Mouse (Mus musculus) adrenal gland, postnatal 25 days (tissue): ENCODE measurements around the gene Smtn. TPM values are rescaled to one million over a fixed set of nuclear protein-coding genes. Genes with fewer than 3 reads are reported as not detected.

Experiments
- DNase-seq: peaks from one replicate; pipeline ENCODE4 v3.0.0; 2021; ENCODE audit warnings: mixed read lengths
- total RNA-seq: library from RNA; stranded (reverse); gene quantifications from 2 replicates; pipeline ENCODE4 v1.2.3, GENCODE M21; 2021

The Smtn gene
- total RNA-seq, 1 experiment from 2014 or later = 67.6 TPM

GRCm38 (mm10) chr11:3547047-3547446 is 6.6 kb upstream of the Smtn start:
- DNase-seq = no peak

GRCm38 (mm10) chr11:3546242-3546562 is 5.8 kb upstream of the Smtn start:
- DNase-seq = no peak

DNA sequence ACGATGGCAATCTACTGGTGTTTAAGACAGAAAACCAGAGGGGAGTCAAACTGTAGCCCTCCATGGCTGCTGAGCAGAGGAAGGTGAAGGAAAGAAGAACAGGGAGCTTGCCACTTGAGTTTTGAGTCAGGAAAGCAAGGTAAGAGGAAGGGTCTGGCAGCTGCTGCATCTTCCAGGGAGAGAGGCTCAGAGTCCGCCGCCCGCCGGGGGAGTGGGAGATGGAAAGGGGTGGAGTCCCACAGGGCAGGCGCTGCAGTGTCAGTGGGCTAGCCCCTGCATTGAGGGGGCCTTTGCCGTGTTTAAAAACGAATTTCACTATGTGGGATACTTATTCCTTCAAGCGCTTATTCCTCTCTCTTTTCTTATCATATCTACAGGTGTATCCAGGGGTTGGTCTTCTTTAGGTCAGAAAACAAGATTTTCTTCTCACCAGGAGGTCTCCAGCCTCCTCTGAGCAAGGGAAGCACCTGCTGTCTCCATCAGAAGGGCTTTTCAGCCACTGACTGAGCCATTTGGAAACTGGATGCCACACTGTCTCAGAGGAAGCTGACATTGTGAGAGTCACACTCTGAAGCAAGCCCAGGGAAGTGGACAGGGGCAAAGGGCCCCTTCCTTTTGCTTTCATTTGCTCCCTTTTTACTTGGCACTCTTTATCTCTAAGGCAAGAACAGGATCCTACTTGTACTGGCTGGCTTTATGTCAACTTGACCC is 5.3 kb upstream of the Smtn start:
- no peak for DNase-seq

GRCm38 (mm10) chr11:3544409-3544808 is 4.0 kb upstream of the Smtn start:
- DNase-seq = no peak

DNA sequence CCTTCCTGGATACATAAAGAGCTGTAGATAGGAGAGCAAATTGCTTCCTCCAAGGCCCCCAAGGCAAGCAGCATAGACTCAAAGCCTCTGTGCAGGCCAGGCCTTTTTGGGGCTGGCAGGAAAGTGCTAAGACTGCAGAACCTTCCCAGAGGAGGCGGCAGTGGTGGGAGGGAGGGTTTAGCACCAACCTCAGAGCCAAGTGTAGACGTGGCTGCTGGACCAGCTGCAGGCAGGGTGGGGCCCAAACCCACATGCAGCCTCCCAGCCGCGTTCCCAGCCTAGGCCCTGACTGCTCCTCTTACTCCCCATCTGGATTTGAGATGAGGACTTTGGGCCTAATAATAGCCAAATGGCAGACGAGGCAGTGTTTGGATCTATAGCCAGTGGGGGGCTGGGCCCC is 2.6 kb upstream of the Smtn start:
- no peak for DNase-seq

DNA sequence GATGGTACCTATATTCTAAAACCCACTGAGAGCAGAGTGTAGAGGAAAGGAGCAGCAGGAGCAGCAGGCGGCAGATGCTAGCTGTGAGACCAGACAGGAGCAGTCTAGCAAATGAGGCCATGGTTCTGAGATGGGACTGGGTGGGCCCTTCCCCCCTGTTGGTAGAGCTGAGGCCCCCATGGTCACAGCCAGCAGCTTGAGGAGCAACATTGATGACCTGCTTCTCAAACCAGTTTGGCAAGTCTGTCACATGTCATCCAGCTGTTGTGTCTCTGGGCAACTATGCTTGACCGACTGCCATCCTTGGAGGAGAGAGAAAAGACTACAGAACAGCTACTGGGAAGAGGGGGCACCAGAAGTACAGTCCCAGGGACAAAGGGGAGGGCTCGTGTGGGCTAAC is 1.5 kb upstream of the Smtn start:
- DNase-seq = no peak

DNA sequence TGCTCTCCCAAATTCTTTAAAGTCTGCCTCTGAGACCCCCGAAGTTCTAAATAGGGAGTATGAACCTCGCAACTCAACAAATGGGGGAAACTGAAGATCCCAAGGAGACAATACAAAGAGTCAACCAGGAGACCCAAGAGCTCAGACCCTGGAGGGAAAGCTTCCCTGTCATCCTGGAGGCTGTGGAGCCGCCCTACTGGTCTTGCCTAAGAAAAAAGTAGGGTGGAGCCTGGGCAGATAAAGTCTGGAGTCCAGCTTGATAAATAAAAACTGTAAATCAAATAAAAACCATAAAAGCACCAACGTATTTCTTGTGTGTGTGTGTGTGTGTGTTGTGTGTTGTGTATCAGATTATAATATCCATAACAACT is 601 bp downstream of the Smtn start:
- DNase-seq = no peak

- peak; percentile 89 for DNase-seq
Observed at GRCm38 (mm10) chr11:3539111-3539825, 1.1 kb downstream of the Smtn start.

DNA sequence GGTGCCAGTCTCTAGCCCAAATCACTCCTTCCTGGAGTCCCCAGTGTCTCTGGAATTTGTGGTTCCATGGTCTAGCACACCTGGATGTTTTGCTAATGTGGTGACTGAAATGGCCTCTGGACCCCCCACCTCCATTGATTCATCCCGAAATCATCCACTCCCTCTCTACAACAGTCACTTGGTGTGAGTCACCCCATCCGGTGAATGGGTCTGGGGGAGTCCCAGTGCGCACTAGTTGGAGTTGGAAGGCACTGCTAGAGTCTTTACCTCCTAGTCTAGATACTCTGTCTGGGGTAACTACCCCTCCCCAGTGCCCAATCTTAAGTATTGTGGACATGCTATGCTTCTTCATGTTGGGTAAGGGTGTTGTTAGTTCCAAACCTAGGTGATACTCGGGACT is 2.1 kb downstream of the Smtn start:
- no peak for DNase-seq

DNA sequence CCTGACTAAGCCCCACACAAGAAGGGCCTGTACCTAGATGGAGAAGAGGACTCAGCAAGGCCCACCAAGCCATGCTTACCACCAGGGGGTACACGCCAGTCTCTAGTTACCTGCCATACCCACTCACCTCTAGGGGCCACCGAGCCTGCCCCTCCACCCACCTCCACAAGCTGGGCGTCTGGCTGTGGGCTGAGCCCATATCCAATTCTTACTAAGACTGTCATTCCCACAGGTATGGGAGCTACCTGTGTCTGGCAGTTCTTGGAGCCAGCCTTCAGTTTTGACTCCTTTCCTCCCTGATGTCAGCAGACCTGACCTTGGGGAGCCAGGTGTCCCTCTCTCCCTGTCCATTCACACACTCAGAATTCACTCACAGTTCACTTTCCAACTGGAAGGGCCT is 2.7 kb downstream of the Smtn start:
- DNase-seq = no peak

DNA sequence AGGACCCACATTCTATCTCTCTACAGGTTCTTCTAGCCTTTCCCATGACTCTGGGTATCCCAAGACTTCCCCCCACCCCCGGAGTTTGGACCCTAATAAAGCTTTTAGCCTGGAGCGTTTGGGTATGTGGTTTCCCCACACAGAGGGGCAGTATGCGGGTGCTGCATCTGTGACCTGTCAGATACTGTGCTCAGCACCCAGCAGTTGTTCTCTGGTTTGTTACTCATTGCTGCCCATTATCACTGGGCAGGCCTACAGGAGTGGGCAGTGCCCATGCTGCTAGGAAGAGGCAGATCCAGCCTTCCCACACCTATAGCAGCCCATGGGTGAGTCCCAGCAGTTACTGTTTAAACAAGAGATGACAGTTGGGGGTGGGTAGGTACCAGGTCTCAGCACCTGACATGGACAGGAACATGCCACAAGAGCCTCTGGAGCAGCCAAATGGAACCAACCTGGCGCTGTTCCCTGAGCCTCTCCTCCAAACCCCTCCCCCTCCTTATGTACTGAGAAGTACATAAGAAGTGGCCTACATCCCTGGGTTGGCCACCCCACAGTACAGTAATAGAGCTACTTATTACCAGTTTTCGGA is 3.6 kb downstream of the Smtn start:
- DNase-seq = no peak

DNA sequence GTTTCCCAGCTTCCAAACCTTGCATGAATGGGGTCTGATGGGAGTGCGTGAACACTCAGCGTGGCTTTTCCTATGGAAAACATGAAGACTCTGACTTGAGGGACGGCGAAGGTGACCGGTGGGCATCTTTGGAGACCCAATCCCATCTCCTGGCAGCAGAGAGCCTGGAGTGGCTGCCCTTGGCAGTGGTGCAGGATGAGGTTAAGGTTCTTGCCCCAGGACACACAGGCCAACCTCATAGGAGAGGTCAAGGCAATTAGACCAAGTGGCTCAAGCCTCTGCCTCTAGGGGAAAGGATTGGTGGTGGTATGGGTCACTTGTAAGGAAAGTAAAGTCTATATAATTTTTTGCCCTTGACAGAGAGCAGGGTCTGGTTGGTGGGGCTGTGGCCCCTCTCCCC is 4.3 kb downstream of the Smtn start:
- DNase-seq = no peak

- DNase-seq = peak; percentile 98
Observed at GRCm38 (mm10) chr11:3535406-3535986, 4.9 kb downstream of the Smtn start.

GRCm38 (mm10) chr11:3534956-3535355 is 5.5 kb downstream of the Smtn start:
- DNase-seq = no peak

DNA sequence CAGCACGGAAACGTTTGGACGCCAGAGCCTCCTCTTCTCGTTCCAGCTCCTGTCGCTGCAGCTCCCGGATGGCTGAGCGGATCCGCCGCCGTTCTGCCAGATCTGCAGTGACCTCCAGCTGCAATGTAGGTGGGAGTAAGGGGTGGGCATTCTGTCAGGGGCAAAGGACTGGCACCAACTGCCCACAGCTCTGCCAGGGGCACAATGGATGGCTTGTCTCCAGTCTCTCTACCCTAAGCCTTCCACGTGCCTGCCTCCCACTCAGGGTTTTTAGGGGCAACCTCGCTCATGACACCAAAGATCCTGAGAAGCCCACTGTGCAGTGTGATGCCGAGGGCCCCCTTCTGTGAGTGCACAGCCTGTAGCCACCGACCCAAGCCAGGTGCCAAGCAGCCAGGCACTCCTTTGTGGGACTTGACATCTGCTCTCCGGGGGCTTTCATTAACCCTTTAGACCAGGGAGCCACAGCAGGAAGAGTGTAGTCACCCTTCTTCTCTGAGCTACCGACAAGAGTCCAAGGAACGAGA is 6.9 kb downstream of the Smtn start:
- DNase-seq = no peak

DNA sequence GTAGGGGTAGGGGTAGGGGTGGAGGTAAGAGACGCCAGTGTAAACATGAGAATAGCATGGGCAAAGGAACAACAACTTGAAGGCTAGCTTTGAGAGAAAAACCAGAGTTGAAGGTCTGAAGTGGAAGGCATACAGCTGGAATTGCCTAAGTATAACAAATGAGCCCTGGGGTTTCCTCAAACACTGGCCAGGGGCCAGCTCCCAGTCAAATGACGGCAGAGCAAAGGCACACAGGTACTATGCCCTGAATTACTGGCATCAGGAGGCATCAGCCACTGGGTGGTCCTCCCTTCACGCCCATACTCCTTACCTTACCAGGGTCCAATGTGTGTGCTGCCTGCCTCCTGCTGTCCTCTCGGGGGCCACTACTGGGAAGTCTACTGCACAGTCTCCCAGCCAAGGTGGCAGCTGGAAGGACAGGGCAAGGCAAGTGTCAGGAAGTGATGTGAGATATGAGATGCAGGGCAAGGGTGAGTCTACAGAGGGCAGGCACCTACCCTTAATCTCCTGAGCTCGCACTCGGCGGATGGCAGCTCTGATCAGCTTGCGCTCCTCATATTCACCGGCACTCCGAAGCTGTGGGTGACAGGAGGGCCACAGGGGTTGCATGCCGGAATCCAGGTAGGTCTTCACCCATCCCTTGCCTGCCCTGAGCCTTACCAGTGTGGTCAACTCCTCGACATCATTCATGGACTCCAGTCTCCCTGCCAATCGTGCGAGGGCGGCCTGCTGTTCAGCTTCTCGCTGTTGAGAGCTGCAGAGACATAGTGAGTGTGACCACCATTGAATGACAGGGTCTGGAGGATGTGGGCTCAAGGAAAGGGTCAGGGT is 8.1 kb downstream of the Smtn start:
- no peak for DNase-seq

GRCm38 (mm10) chr11:3531634-3532033 is 8.8 kb downstream of the Smtn start:
- no peak for DNase-seq

- no peak for DNase-seq
Observed at GRCm38 (mm10) chr11:3530731-3531130, 9.7 kb downstream of the Smtn start.

GRCm38 (mm10) chr11:3529476-3530252 is 10.7 kb downstream of the Smtn start:
- no peak for DNase-seq

DNA sequence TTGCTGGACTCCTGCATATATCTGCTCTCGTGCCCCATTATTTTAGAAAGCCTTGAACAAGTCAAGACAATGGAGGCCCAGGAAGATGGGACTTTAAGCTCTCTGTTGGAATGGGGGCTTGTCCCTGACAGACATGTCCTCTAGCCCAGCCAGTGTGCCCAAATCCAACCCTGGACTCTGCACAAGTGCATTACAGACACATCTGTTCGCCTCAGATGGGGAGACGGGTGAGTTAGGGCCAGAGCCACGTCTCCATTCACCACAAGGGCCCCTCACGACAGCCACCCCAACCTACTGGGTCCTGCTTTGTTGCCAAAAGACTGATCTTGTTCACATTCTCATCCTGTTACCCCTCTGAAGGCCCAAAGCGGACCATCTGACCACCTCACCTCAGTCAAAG is 12.2 kb downstream of the Smtn start:
- DNase-seq = no peak

DNA sequence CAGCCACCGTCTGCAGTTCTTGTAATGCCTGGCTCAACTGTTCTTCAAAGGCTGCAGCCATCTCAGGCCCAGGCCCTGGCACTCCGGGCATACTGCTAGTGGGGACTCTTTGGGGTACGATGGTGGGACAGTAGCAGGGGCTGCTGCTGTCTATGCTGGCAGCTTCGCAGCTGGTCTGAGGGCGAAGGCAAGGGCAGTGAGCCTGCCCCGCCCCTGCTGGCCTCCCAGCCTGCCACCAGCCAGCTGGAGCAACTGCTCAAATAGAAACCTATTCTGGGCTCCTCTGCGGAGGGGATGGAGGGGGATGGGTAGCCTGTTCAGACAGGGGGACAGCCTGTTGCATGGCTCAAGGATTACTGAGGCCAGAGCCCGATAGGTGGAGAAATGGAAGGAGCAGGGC is 12.6 kb downstream of the Smtn start:
- no peak for DNase-seq
